Mouse (Mus musculus) CH12F3 (cell line): Measurements from ENCODE around the gene Nim1k.
"Not testable (repeated sequence)": the region's sequence is repeated elsewhere in the genome, so short reads cannot be mapped to it uniquely, and the experiment has no call there.

Experiments used
- in situ Hi-C: fragments of 300-500 bp; cut with MboI; formaldehyde crosslinking; loops from 2 replicates; pipeline ENCODE4 v1.14.3; 2020; ENCODE audit warnings: low sequenced_read_pairs

Nim1k gene

DNA sequence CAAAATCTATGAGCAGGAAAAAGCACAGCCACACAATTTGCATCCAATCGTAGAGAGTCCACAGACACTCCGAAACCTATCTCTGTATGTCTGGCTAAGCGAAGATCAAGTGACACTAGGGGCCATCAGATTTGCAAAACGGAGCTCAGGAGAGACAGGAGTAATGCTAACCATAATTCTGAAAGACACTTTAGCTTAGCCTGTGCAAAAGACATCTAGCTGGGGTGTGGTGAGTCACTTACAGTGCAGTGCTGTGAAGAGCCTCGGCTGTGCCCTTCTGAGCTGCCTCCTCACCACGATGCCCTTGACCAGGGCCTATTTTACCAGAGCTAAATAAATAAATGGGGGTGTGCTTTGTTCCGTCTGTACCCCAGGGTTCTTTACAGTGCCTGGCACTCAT lies 26.3 kb downstream of the Nim1k start:
- in situ Hi-C loops = no loop called here

GRCm38 (mm10) chr13:119727608-119728387 lies 27.9 kb downstream of the Nim1k start:
- in situ Hi-C loops = no loop called here

DNA sequence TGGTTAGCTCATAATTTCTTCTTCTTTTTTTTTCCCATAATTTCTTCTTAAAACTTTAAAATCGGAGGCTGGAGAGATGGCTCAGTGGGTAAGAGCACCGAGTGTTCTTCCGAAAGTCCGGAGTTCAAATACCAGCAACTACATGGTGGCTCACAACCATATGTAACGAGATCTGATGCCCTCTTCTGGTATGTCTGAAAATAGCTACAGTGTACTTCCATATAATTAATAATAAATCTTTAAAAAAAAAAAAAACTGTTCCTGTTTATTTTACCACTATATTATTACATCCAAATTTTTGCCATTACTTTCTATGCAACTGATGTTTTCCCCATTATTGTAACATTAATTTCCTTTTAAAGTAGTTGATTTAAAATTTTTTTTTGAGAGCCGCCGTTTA lies 31.1 kb downstream of the Nim1k start:
- in situ Hi-C loops = no loop called here

- in situ Hi-C loops = no loop called here
Observed at GRCm38 (mm10) chr13:119723368-119723767, 32.3 kb downstream of the Nim1k start.

GRCm38 (mm10) chr13:119722447-119722846 lies 33.2 kb downstream of the Nim1k start:
- in situ Hi-C loops = no loop called here

GRCm38 (mm10) chr13:119716105-119716504 lies 39.6 kb downstream of the Nim1k start:
- in situ Hi-C loops = no loop called here

GRCm38 (mm10) chr13:119713821-119714220 lies 41.9 kb downstream of the Nim1k start:
- in situ Hi-C loops = no loop called here

- in situ Hi-C loops = no loop called here
Observed at GRCm38 (mm10) chr13:119713107-119713787, 42.4 kb downstream of the Nim1k start.

- in situ Hi-C loops = no loop called here
Observed at GRCm38 (mm10) chr13:119712463-119712862, 43.2 kb downstream of the Nim1k start.

DNA sequence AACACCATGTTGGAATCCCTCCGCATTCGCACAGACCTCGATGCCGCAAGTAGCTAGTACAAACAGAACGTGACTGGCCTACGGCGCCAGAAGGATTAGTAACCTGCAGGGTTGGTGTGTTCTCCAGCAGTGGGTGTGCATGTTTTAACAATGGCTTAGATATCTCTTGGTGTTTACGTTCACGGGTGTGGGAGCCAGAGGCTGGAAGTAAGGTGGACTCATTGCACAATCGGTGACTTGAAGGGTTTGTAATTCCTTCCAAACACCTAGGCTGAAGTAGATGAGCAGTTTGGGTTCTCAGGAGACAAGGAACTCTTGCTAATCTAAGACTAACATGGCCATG lies 45.4 kb downstream of the Nim1k start:
- in situ Hi-C loops = no loop called here

- in situ Hi-C loops = no loop called here
Observed at GRCm38 (mm10) chr13:119709388-119710267, 46.1 kb downstream of the Nim1k start.

- in situ Hi-C loops = no loop called here
Observed at GRCm38 (mm10) chr13:119708941-119709340, 46.7 kb downstream of the Nim1k start.

DNA sequence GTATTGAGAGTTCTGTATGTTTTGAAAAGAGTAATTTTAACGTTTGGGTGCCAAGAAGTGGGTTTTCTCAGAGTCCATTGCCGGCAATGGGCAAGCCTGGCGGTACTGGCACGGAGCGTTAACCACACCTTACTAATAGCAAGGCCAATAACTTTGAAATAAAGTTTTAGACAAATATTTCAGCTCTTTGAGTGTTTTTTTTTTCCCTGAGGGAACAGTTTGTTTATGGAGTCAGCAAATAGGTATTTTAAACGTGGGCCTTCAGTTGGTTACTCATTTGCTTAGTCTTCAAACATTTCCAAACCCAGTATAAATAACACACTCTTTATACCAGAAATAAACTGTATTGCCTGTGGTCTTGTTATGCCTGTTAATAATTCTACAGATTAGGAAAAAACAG lies 47.8 kb downstream of the Nim1k start:
- in situ Hi-C loops = no loop called here

DNA sequence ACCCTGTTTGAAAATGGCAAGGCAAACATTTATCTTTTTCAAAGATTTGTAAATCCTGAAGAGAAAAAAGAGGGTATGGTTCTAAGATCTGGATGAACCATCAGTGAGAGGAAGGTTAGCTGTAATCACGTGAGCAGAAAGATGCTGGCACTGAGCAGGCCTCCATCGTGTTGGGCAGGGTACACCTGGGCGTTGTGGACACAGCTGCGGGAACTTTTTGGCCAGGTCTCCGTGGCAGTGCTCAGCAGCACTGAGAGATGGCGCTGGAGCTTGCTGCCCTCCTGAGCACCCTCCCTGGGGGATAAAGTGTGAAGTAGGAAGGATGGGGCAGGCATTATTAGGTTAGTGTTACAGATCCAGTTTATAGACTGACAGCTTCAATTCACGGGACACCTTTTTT lies 48.7 kb downstream of the Nim1k start:
- in situ Hi-C loops = no loop called here

DNA sequence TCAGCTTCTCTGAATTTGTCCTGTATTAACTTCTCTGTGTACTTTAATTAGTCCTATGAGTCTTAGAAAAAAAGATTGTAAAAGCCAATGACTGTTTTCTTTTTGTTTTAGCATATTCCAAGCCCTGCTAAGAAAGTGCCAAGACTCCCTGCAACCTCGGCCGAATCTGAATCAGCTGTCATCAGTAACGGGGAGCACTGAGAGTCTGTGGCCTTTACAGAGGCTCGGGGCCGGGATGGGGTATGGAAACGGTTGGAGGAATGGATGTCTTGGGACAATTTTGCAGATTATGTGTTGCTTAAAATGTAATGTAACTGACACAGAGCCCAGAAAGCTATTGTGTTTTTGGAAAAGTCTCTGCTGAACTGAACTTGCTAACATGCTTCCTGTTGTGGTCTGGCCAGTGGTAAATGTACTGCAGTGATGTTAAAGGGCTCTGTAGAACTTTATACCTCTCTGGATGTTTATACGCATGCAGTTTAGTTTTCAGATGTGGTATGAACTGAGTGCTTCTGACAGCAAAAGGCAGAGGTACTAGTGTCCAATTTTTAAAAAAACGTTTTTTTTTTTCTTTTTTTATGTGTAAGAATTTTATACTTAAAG lies 49.3 kb downstream of the Nim1k start:
- in situ Hi-C loops = not testable (repeated sequence)

DNA sequence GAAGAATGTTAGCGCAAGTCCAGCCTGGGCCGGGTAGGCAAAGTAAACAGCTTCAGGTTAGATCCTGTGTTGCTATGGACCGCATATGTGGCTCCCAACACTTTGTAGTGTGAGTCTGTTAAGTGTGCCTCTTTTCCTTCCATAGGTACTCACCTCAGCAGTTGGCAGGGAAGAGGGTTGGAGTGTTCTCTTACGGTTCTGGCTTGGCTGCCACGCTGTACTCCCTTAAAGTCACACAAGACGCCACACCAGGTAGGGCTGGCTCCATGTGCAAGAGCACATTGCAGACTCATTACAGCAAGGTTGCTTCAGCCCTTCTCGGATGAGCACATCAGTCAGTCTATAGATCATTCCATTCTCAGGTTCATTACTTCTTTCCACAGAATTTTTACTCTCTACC lies 51.4 kb downstream of the Nim1k start:
- in situ Hi-C loops = no loop called here

DNA sequence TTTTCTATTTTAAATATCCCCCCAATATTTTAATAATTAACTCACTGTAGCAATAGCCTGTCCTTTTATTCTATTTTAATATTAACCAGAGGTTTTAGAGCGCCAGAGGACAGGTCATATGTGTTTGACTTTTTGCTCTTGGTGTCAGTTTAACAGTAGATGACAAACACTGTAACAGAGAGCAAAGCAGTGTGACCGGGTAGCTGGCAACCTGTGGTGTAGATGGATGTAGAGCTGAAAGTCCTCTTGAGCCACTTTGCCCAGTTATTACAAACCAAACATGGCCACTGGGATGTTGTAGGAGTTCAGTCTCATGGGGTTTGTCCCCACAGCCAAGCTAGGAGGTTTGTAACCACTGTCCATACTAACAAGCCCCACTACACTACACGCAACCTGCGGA lies 57.2 kb downstream of the Nim1k start:
- in situ Hi-C loops = no loop called here

GRCm38 (mm10) chr13:119696496-119696895 lies 59.2 kb downstream of the Nim1k start:
- in situ Hi-C loops = no loop called here

DNA sequence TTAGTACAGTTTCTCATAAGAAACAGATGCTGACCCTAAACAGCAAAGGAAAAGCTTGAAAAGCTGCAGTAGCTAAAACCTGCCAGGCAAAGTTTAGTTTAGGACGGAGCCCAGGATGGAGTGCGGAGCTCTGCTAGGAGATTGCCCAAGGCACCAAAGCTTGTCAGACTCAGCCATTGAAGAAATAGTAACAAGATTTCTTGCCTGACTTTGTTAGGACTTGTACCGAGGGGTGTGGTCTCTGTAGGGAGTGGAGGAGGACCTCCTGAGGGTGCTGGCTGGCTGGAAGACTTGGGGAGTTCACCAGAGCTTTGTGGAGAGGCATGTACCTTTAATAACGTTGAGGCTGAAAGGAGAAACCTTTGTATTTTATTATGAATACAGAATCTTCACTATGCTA lies 60.0 kb downstream of the Nim1k start:
- in situ Hi-C loops = no loop called here

GRCm38 (mm10) chr13:119691958-119692357 lies 63.7 kb downstream of the Nim1k start:
- in situ Hi-C loops = not testable (repeated sequence)
